Mouse (Mus musculus): ENCODE measurements at regions not wholly inside any gene's neighbourhood (a gene's known extent, or its start where the extent isn't known, plus 50 kb on each side); places are given as distances from the start of the nearest gene placed in this dataset.

DNA sequence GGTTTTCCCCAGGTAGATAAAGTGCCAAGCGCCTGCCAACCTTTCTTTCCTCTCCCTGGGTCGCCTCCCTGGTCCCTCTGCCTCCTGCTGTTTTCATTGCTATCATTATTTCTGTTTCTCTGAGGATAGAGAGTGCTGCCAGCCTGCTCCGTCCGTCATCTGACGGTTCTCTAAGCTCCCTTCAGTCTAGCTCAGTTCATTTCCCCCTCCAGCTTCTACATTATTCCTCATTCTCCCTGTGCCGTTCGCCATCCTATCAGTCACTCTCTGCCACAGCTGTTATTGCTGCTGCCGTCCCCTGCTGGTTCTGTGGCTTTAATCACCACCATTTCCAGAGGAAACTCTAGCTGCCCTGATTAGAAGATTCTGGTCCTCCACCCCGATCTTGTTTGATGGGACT, 84.7 kb upstream of the Rfx3 start:
- no peak for DNase-seq

DNA sequence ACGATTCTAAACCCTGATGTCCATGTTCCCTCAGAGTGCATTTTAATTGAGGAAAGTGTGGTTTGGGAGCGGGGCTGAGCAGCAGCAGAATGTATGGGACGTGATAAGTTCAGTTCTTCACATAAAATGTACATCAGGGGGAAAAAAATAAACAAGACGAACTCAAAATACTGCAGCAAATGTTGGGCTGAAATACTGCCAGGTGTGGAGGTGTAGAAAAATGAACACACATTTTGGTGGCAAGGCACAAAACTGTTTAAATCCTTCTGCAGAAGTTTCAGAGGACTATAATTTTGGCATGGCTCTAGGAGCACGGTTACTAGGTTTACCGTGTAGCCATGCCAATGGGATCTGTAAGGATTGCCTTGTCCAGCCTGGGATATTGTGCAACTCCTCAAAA, 81.3 kb upstream of the Rfx3 start:
- DNase-seq: no peak

DNA sequence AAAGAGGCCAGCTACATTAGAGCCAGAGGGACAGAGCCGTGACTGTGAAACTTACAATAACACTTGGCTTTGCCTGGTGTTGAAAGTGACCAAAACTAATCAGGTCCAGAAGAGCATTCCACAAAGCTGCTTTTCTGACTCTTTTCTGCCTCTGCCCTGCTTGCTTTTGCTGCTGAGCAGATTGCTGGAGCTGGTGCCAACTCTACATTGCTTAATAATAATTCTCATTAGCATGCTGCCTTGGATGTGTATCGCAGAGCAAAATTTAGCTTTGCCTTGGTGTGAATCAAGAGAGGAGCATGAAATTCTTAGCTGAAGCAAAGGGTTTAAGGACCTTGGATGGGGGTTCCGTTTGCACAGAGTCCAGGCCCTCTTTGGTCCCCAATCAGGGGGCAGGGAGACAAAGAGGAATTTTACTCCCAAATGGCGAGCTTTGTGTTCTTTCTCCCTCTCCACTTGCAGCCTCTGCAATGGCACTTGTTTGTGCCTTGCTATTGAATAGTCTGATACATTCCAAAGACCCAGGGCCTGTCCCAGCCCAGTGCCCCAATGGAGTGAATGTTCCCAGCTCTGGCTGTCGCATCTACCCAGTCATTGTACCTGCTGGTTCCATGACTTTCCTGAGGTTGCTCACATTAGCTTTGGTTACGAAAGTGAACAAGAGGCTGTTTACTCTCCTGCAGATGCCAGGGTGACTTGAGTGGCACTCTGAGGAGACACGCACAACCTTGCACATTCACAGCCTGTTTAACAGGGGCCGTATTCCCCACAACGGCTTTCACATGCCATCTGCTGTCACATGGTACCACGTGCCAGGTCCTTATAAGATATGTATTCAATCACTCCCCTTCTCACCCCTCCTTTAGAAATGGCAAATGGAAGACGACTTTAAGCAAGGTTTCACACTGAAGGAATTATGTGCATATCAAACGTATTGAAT, 76.9 kb upstream of the Rfx3 start:
- DNase-seq: no peak

DNA sequence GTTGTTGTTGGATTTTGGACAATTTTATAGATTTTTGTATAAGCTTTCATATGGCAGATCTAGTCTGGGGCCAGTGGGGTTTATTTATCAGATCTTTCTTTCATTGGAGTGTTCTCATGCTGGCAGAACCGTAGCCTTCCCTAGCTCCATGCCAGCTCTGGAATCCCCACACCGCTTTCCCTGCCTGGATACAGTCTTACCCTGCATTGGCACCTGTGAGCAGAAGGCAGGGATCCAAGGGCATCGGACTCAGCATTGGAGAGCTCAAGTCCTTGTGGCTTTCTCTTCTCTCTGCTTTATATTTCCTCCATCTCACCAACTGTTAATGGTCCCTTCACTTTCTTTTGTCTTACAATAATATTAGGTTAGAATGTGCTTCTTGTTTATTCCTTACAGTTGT, 59.4 kb upstream of the Rfx3 start:
- no peak for DNase-seq

Data from embryo, embryonic 11 days (tissue).